Comparison of ENCODE assay signal across 12 mouse cellular contexts in the genomic region with DNA sequence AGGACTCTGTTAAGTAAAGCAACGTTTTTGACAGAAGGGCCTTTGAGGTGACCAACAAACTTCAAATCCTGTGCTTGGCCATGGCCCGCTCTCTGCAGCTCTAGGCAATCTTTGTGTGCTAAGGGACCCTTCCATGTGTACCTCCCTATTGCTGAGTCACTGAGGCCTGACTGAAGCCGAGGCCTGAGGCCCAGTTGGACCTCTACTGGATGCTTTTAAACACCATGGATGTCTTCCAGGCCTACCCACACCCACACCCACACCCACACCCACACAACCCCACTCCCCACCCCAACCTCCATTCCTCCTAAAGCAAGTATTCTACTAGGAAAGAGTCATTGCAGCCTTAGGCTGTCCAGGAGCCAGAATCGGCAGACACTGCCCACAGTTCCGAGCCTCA.
DNase-seq lines count a peak whose midpoint lies in the region; ATAC-seq lines count a peak whose summit lies in the region.
"Had no signal": no experiment of that assay in that cellular context is flagged by ENCODE, and none has a peak within 500 bp of the region (broad histone marks: within the 10 kb centered on the region; RNA-seq: fewer than 3 reads in every experiment).

No protein-coding gene starts in this region.

- 0 out of 2 replicates have a peak overlapping the region, but pooled peaks have one; percentile 12 for H3K27ac ChIP-seq in heart, embryonic 10.5 days
- 0 out of 2 replicates have a peak overlapping the region, but pooled peaks have one; percentile 65 for H3K27ac ChIP-seq in lung, embryonic 15.5 days
- peak overlapping the region; percentile 83 for H3K27ac ChIP-seq in embryonic facial prominence, embryonic 14.5 days (replicated peaks; ENCODE audit: low read depth, low read length)
- peak overlapping the region; percentile 64 for H3K27ac ChIP-seq in stomach, embryonic 16.5 days (ENCODE audit: low read length)
- H3K27ac ChIP-seq: neural tube, embryonic 12.5 days had no signal

- no peak overlapping the region for H3K9ac ChIP-seq in lung, embryonic 15.5 days
- H3K9ac ChIP-seq in embryonic facial prominence, embryonic 14.5 days (ENCODE audit: low read depth, low read length): no peak overlapping the region
- no peak overlapping the region for H3K9ac ChIP-seq in stomach, embryonic 16.5 days (ENCODE audit: low read length)
- H3K9ac ChIP-seq: liver, postnatal 0 days; neural tube, embryonic 12.5 days had no signal

- DNase-seq in heart, embryonic 10.5 days (ENCODE audit: low spot score): no peak
- no peak for DNase-seq in heart, postnatal 25 days (ENCODE audit: low spot score)
- no peak for DNase-seq in lung, postnatal 4 days
- no peak for DNase-seq in embryonic facial prominence, embryonic 14.5 days (ENCODE audit: low spot score)
- DNase-seq in right cerebral cortex, postnatal 10 days (ENCODE audit: low spot score in 2 of 2): no peak
- DNase-seq: cerebellum, postnatal 36 days; liver, postnatal 0 days had no signal

- no peaks in the 10 kb centered on the region for H3K9me3 ChIP-seq in heart, embryonic 10.5 days
- H3K9me3 ChIP-seq in lung, embryonic 15.5 days: no peaks in the 10 kb centered on the region
- H3K9me3 ChIP-seq in embryonic facial prominence, embryonic 14.5 days (ENCODE audit: control insufficient read depth, low read length): peaks cover 4% of the 10 kb centered on the region; the same call in 1 of the 2 replicates
- 0 out of 2 replicates have a peak, but pooled peaks cover 5% of the 10 kb centered on the region for H3K9me3 ChIP-seq in stomach, embryonic 16.5 days (replicated peaks; ENCODE audit: control insufficient read depth, low read length)
- H3K9me3 ChIP-seq: neural tube, embryonic 12.5 days had no signal

- H3K4me2 ChIP-seq in lung, embryonic 15.5 days: no peak overlapping the region
- H3K4me2 ChIP-seq in embryonic facial prominence, embryonic 14.5 days (ENCODE audit: low read depth, low read length): no peak overlapping the region
- H3K4me2 ChIP-seq in stomach, embryonic 16.5 days (ENCODE audit: low read depth, low read length): no peak overlapping the region
- H3K4me2 ChIP-seq: neural tube, embryonic 12.5 days had no signal

- intact Hi-C loops in heart, postnatal 25 days (cut with DNase I): no loop called here

- H3K36me3 ChIP-seq in heart, embryonic 10.5 days: no peaks in the 10 kb centered on the region
- no peaks in the 10 kb centered on the region for H3K36me3 ChIP-seq in lung, embryonic 15.5 days
- no peaks in the 10 kb centered on the region for H3K36me3 ChIP-seq in embryonic facial prominence, embryonic 14.5 days (ENCODE audit: control insufficient read depth, insufficient read depth, low read length)
- no peaks in the 10 kb centered on the region for H3K36me3 ChIP-seq in stomach, embryonic 16.5 days (ENCODE audit: control insufficient read depth, insufficient read depth, low read length)
- H3K36me3 ChIP-seq: neural tube, embryonic 12.5 days had no signal

- WGBS in heart, embryonic 10.5 days: 74% methylated on average over 5 of the region's 5 CpGs
- 74% methylated on average over 5 of the region's 5 CpGs for WGBS in lung, embryonic 15.5 days
- WGBS in embryonic facial prominence, embryonic 14.5 days: 58% methylated on average over 5 of the region's 5 CpGs
- WGBS in stomach, embryonic 16.5 days: 70% methylated on average over 5 of the region's 5 CpGs

- H3K4me3 ChIP-seq in heart, embryonic 10.5 days: no peak overlapping the region
- no peak overlapping the region for H3K4me3 ChIP-seq in lung, embryonic 15.5 days
- no peak overlapping the region for H3K4me3 ChIP-seq in embryonic facial prominence, embryonic 14.5 days (ENCODE audit: low read depth, low read length)
- no peak overlapping the region for H3K4me3 ChIP-seq in stomach, embryonic 16.5 days (replicated peaks; ENCODE audit: low read length)
- H3K4me3 ChIP-seq: neural tube, embryonic 12.5 days had no signal

- 0 out of 2 replicates have a peak, but pooled peaks have one; percentile 11 for ATAC-seq in lung, embryonic 15.5 days (ENCODE audit: borderline replicate concordance, extremely low read depth, low FRiP score, low TSS enrichment)
- ATAC-seq in embryonic facial prominence, embryonic 14.5 days (ENCODE audit: low read depth): no peak
- ATAC-seq in stomach, embryonic 16.5 days (ENCODE audit: insufficient read depth, low FRiP score): peak; percentile 35; the same call in 1 of the 2 replicates
- ATAC-seq: CD4-positive, CD25-positive, alpha-beta regulatory T cell, adult 4 months; hindbrain, embryonic 16.5 days; liver, postnatal 0 days had no signal

- H3K27me3 ChIP-seq in heart, embryonic 10.5 days (ENCODE audit: insufficient read depth, poor library complexity, severe bottlenecking): no peaks in the 10 kb centered on the region
- no peaks in the 10 kb centered on the region for H3K27me3 ChIP-seq in lung, embryonic 15.5 days
- H3K27me3 ChIP-seq in embryonic facial prominence, embryonic 14.5 days (replicated peaks; ENCODE audit: control insufficient read depth, insufficient read depth, low read length): no peaks in the 10 kb centered on the region
- no peaks in the 10 kb centered on the region for H3K27me3 ChIP-seq in stomach, embryonic 16.5 days (ENCODE audit: control insufficient read depth, insufficient read depth, low read length)
- H3K27me3 ChIP-seq: neural tube, embryonic 12.5 days had no signal

- H3K4me1 ChIP-seq in heart, embryonic 10.5 days: peaks cover 4% of the 10 kb centered on the region; the same call in 1 of the 2 replicates
- H3K4me1 ChIP-seq in lung, embryonic 15.5 days: peaks cover 9% of the 10 kb centered on the region
- peaks cover 20% of the 10 kb centered on the region for H3K4me1 ChIP-seq in embryonic facial prominence, embryonic 14.5 days (ENCODE audit: control insufficient read depth, insufficient read depth, low read length)
- no peaks in the 10 kb centered on the region for H3K4me1 ChIP-seq in stomach, embryonic 16.5 days (ENCODE audit: control insufficient read depth, insufficient read depth, low read length)
- H3K4me1 ChIP-seq: neural tube, embryonic 12.5 days had no signal

Comparison
In these comparisons a context has a peak if more than half of its experiments do, and no peak if none do; other contexts are left out.
1. H3K27ac ChIP-seq: peak in every context shown above with its lines; median percentile 83 in embryonic facial prominence, embryonic 14.5 days; 65 in lung, embryonic 15.5 days; 64 in stomach, embryonic 16.5 days; 12 in heart, embryonic 10.5 days.